Mouse (Mus musculus) liver, embryonic 13.5 days (tissue): ENCODE measurements at regions not wholly inside any gene's neighbourhood (a gene's known extent, or its start where the extent isn't known, plus 50 kb on each side); places are given as distances from the start of the nearest gene placed in this dataset.

ENCODE experiments used
- ATAC-seq: fragments of 200-750 bp; cut with Nextera tagmentation; 2 replicates; pipeline ENCODE4 v1.8.0; 2017; ENCODE audit warnings: low read depth, mild to moderate bottlenecking, moderate number of reproducible peaks, moderate library complexity
- DNase-seq: peaks from one replicate; pipeline ENCODE4 v3.0.0; 2022
- H3K27ac ChIP-seq: fragments of 300-500 bp; sonication (generic); 2 replicates; pipeline ENCODE4 v1.5.1; 2015; ENCODE audit warnings: moderate library complexity, mild to moderate bottlenecking, inconsistent platforms
- H3K27me3 ChIP-seq: fragments of 300-500 bp; sonication (generic); 2 replicates; pipeline ENCODE4 v1.6.1; 2015; ENCODE audit warnings: mild to moderate bottlenecking, inconsistent platforms
- H3K36me3 ChIP-seq: fragments of 300-500 bp; sonication (generic); 2 replicates; pipeline ENCODE4 v1.6.1; 2015; ENCODE audit warnings: mild to moderate bottlenecking, inconsistent platforms
- H3K4me1 ChIP-seq: fragments of 300-500 bp; sonication (generic); replicated peaks from 2 replicates; pipeline ENCODE4 v1.6.1; 2015; ENCODE audit warnings: inconsistent platforms
- H3K4me2 ChIP-seq: fragments of 300-500 bp; sonication (generic); 2 replicates; pipeline ENCODE4 v1.6.1; 2015; ENCODE audit warnings: inconsistent platforms, mild to moderate bottlenecking, moderate library complexity
- H3K4me3 ChIP-seq: fragments of 300-500 bp; sonication (generic); replicated peaks from 2 replicates; pipeline ENCODE4 v1.5.1; 2015; ENCODE audit warnings: mild to moderate bottlenecking, inconsistent platforms
- H3K9ac ChIP-seq: fragments of 300-500 bp; sonication (generic); 2 replicates; pipeline ENCODE4 v1.6.1; 2015; ENCODE audit warnings: mild to moderate bottlenecking, inconsistent platforms
- H3K9me3 ChIP-seq: fragments of 300-500 bp; sonication (generic); replicated peaks from 2 replicates; pipeline ENCODE4 v1.6.1; 2016; ENCODE audit warnings: inconsistent platforms
- WGBS: fragments of 180-500 bp; shearing (Covaris S2); methylation state at CpG from one replicate; pipeline ENCODE4 v1.1.7; 2015; ENCODE audit not compliant: insufficient replicate concordance; 5-methylcytosine and 5-hydroxymethylcytosine counted together

- DNase-seq = no peak
- WGBS = 48% methylated on average over 1 of the region's 1 CpGs
- Histone ChIP-seq H3K36me3 (no peaks in the 10 kb centered on the region), H3K27me3 (no peaks in the 10 kb centered on the region), H3K4me2 (no peak overlapping the region), H3K9ac (no peak overlapping the region), H3K4me1 (no peaks in the 10 kb centered on the region), H3K27ac (no peak overlapping the region), H3K4me3 (no peak overlapping the region), H3K9me3 (no peaks in the 10 kb centered on the region)
- ATAC-seq = no peak
These were observed 320.5 kb downstream of the Fam198b start for GRCm38 (mm10) chr3:80204821-80205220.

GRCm38 (mm10) chr3:80205351-80205750 lies 321.0 kb downstream of the Fam198b start:
- Histone ChIP-seq H3K27me3 (no peaks in the 10 kb centered on the region), H3K9ac (no peak overlapping the region), H3K4me1 (no peaks in the 10 kb centered on the region), H3K27ac (no peak overlapping the region), H3K4me2 (no peak overlapping the region), H3K4me3 (no peak overlapping the region), H3K36me3 (no peaks in the 10 kb centered on the region), H3K9me3 (no peaks in the 10 kb centered on the region)
- 61% methylated on average over 6 of the region's 6 CpGs for WGBS
- DNase-seq (no peak), ATAC-seq (no peak)

- H3K4me1 ChIP-seq = no peaks in the 10 kb centered on the region
- WGBS = 14% methylated on average over 1 of the region's 1 CpGs
- H3K4me2 ChIP-seq = no peak overlapping the region
- no peak for DNase-seq
- H3K27ac ChIP-seq = no peak overlapping the region
- no peaks in the 10 kb centered on the region for H3K36me3 ChIP-seq
- H3K27me3 ChIP-seq = no peaks in the 10 kb centered on the region
- ATAC-seq = no peak
- H3K9ac ChIP-seq = no peak overlapping the region
- no peaks in the 10 kb centered on the region for H3K9me3 ChIP-seq
- no peak overlapping the region for H3K4me3 ChIP-seq
These were observed 322.7 kb downstream of the Fam198b start for GRCm38 (mm10) chr3:80207022-80207421.

- H3K4me3 ChIP-seq = no peak overlapping the region
- H3K9ac ChIP-seq = no peak overlapping the region
- no peaks in the 10 kb centered on the region for H3K36me3 ChIP-seq
- H3K4me1 ChIP-seq = no peaks in the 10 kb centered on the region
- ATAC-seq (no peak), DNase-seq (no peak)
- H3K27ac ChIP-seq = no peak overlapping the region
- H3K9me3 ChIP-seq = no peaks in the 10 kb centered on the region
- no peak overlapping the region for H3K4me2 ChIP-seq
- 67% methylated on average over 2 of the region's 2 CpGs for WGBS
- H3K27me3 ChIP-seq = no peaks in the 10 kb centered on the region
These were observed 323.7 kb downstream of the Fam198b start for GRCm38 (mm10) chr3:80208028-80208427.

GRCm38 (mm10) chr3:80209596-80209995 lies 325.3 kb downstream of the Fam198b start:
- Histone ChIP-seq H3K4me1 (no peaks in the 10 kb centered on the region), H3K9me3 (no peaks in the 10 kb centered on the region), H3K27ac (no peak overlapping the region), H3K36me3 (no peaks in the 10 kb centered on the region), H3K27me3 (no peaks in the 10 kb centered on the region), H3K9ac (no peak overlapping the region), H3K4me2 (no peak overlapping the region), H3K4me3 (no peak overlapping the region)
- no peak for ATAC-seq
- DNase-seq = no peak

- 61% methylated on average over 3 of the region's 3 CpGs for whole genome bisulfite sequencing
- no peak for ATAC-seq
These were observed 327.2 kb downstream of the Fam198b start for GRCm38 (mm10) chr3:80211323-80212109.

GRCm38 (mm10) chr3:80248611-80249010 lies 364.3 kb downstream of the Fam198b start:
- no peak overlapping the region for H3K27ac ChIP-seq
- ATAC-seq (no peak), DNase-seq (no peak)
- no peak overlapping the region for H3K9ac ChIP-seq
- no peak overlapping the region for H3K4me2 ChIP-seq
- WGBS = 38% methylated on average over 5 of the region's 5 CpGs
- H3K36me3 ChIP-seq = no peaks in the 10 kb centered on the region
- H3K4me1 ChIP-seq = no peaks in the 10 kb centered on the region
- H3K27me3 ChIP-seq = no peaks in the 10 kb centered on the region
- no peaks in the 10 kb centered on the region for H3K9me3 ChIP-seq
- H3K4me3 ChIP-seq = no peak overlapping the region

More at GRCm38 (mm10) chr3:80211323-80212109, 327.2 kb downstream of the Fam198b start:
- Histone ChIP-seq H3K9ac (no peak overlapping the region), H3K9me3 (no peaks in the 10 kb centered on the region), H3K27ac (no peak overlapping the region), H3K36me3 (no peaks in the 10 kb centered on the region), H3K4me2 (no peak overlapping the region), H3K27me3 (no peaks in the 10 kb centered on the region), H3K4me3 (no peak overlapping the region), H3K4me1 (no peaks in the 10 kb centered on the region)
- DNase-seq = no peak

GRCm38 (mm10) chr3:80249974-80250373 lies 365.6 kb downstream of the Fam198b start:
- H3K36me3 ChIP-seq = no peaks in the 10 kb centered on the region
- no peak overlapping the region for H3K4me2 ChIP-seq
- H3K4me1 ChIP-seq = no peaks in the 10 kb centered on the region
- H3K4me3 ChIP-seq = no peak overlapping the region
- H3K9me3 ChIP-seq = no peaks in the 10 kb centered on the region
- ATAC-seq (no peak), DNase-seq (no peak)
- WGBS = 44% methylated on average over 3 of the region's 3 CpGs
- no peaks in the 10 kb centered on the region for H3K27me3 ChIP-seq
- no peak overlapping the region for H3K9ac ChIP-seq
- H3K27ac ChIP-seq = no peak overlapping the region

GRCm38 (mm10) chr3:80255304-80255703 lies 371.0 kb downstream of the Fam198b start:
- no peak overlapping the region for H3K27ac ChIP-seq
- 60% methylated on average over 3 of the region's 3 CpGs for WGBS
- no peaks in the 10 kb centered on the region for H3K4me1 ChIP-seq
- H3K27me3 ChIP-seq = no peaks in the 10 kb centered on the region
- no peak overlapping the region for H3K9ac ChIP-seq
- ATAC-seq (no peak), DNase-seq (no peak)
- H3K36me3 ChIP-seq = no peaks in the 10 kb centered on the region
- H3K4me2 ChIP-seq = no peak overlapping the region
- no peak overlapping the region for H3K4me3 ChIP-seq
- H3K9me3 ChIP-seq = no peaks in the 10 kb centered on the region

- H3K4me3 ChIP-seq = no peak overlapping the region
- WGBS = 61% methylated on average over 3 of the region's 3 CpGs
- H3K4me2 ChIP-seq = no peak overlapping the region
- no peak overlapping the region for H3K27ac ChIP-seq
- H3K9me3 ChIP-seq = no peaks in the 10 kb centered on the region
- H3K9ac ChIP-seq = no peak overlapping the region
- no peaks in the 10 kb centered on the region for H3K36me3 ChIP-seq
- H3K4me1 ChIP-seq = no peaks in the 10 kb centered on the region
- no peaks in the 10 kb centered on the region for H3K27me3 ChIP-seq
- ATAC-seq (no peak), DNase-seq (no peak)
These were observed 372.1 kb downstream of the Fam198b start for GRCm38 (mm10) chr3:80256383-80256782.

GRCm38 (mm10) chr3:80263095-80263494 lies 378.8 kb downstream of the Fam198b start:
- H3K4me3 ChIP-seq = no peak overlapping the region
- H3K36me3 ChIP-seq = no peaks in the 10 kb centered on the region
- H3K4me2 ChIP-seq = no peak overlapping the region
- 71% methylated on average over 2 of the region's 2 CpGs for WGBS
- no peak overlapping the region for H3K9ac ChIP-seq
- DNase-seq (no peak), ATAC-seq (no peak)
- H3K9me3 ChIP-seq = no peaks in the 10 kb centered on the region
- H3K27me3 ChIP-seq = no peaks in the 10 kb centered on the region
- no peaks in the 10 kb centered on the region for H3K4me1 ChIP-seq
- no peak overlapping the region for H3K27ac ChIP-seq

GRCm38 (mm10) chr3:80284656-80285055 lies 400.3 kb downstream of the Fam198b start:
- Histone ChIP-seq H3K4me3 (no peak overlapping the region), H3K9me3 (no peaks in the 10 kb centered on the region), H3K9ac (no peak overlapping the region), H3K27me3 (no peaks in the 10 kb centered on the region), H3K4me1 (no peaks in the 10 kb centered on the region), H3K4me2 (no peak overlapping the region), H3K27ac (no peak overlapping the region), H3K36me3 (no peaks in the 10 kb centered on the region)
- 33% methylated on average over 1 of the region's 1 CpGs for WGBS
- ATAC-seq = no peak
- DNase-seq = no peak
